Mouse (Mus musculus): ENCODE measurements around the gene Art5.

DNA sequence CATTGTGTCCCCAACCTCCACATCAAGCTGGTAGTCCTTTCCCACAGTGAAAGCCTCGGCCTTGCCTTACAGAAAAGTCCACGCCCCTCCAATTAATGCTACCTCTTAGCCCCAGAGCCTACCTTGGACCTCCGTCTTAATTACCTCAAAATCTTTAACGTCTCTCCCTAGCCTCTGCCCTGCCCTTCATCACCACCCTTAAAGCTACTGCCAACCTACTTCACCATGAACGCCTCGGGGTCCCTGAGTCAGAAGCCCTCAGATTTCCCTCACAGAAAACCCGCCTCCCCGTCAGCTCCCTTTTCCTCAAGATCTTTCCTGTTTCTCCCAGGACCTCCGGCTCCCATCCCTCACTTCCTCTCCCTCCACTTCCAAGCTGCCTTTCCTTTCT, 44.6 kb downstream of the Art5 start:
- TF ChIP-seq CTCF (conservative IDR thresholded peaks at IDR 0.05; ENCODE audit: low read length) (no peak), POU5F1 (IDR thresholded peaks at IDR 0.05; ENCODE audit: borderline replicate concordance, low read length) (no peak)

Data from E14TG2a.4 (cell line).